Mouse (Mus musculus) megakaryocyte, embryonic 14.5 days (primary cell): ENCODE data around the gene Ina. TPM values are rescaled to one million over a fixed set of nuclear protein-coding genes. Genes with fewer than 3 reads are reported as not detected.
"Not testable (repeated sequence)": the region's sequence is repeated elsewhere in the genome, so short reads cannot be mapped to it uniquely, and the experiment has no call there.

ENCODE experiments used
- H3K27me3 ChIP-seq: replicated peaks from 2 replicates; pipeline ENCODE3; 2012; ENCODE audit warnings: inconsistent platforms
- H3K36me3 ChIP-seq: replicated peaks from 2 replicates; pipeline ENCODE3; 2012; ENCODE audit warnings: low read length, inconsistent platforms, mixed read lengths
- H3K4me1 ChIP-seq: 2 replicates; pipeline ENCODE4 v1.6.1; 2012; ENCODE audit warnings: inconsistent platforms
- H3K4me3 ChIP-seq: replicated peaks from 2 replicates; pipeline ENCODE3; 2012; ENCODE audit warnings: moderate library complexity, mild to moderate bottlenecking, inconsistent platforms
- H3K9me3 ChIP-seq: 2 replicates; pipeline ENCODE4 v1.6.1; 2012; ENCODE audit warnings: inconsistent platforms
- FLI1 ChIP-seq: IDR thresholded peaks from 2 replicates; pipeline ENCODE4 v1.6.1; 2012; ENCODE audit warnings: low read length, inconsistent platforms, mixed read lengths
- GATA1 ChIP-seq: IDR thresholded peaks from 3 replicates; pipeline ENCODE4 v1.6.1; 2012; ENCODE audit warnings: mixed read lengths, low read length, inconsistent platforms, borderline replicate concordance
- polyA plus RNA-seq: library from polyadenylated mRNA; stranded (reverse); fragments of >175 nt; gene quantifications from 2 replicates; pipeline ENCODE4 v1.2.3, GENCODE M21; 2012; ENCODE audit warnings: low replicate concordance; ENCODE audit not compliant: insufficient read depth

Gene Ina
- polyA plus RNA-seq, 1 experiment = 0.13 TPM

DNA sequence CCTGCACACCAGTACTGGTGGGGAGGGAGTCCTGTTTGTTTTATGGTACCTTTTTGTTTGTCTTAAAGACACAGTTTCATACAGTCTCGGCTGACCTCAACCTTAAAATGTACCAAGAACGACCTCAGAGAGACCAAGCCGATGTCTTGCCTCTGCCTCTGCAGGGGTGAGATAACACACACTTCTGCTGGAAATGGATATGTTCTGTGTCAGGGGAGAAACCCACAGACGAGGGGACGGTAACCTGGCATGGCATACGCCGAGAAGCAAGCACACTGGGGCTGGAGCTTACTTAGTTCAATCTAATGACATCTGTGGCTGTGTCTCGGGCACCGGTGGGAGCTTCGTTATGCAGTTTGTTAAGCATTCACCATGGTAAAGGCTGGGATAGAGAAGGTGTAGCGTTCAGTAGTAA is 30.5 kb upstream of the Ina start:
- H3K36me3 ChIP-seq = no peaks in the 10 kb centered on the region
- no peaks in the 10 kb centered on the region for H3K27me3 ChIP-seq
- peak overlapping the region; percentile 86 for H3K4me3 ChIP-seq
- no peaks in the 10 kb centered on the region for H3K9me3 ChIP-seq
- H3K4me1 ChIP-seq = peaks cover 95% of the 10 kb centered on the region
- TF ChIP-seq GATA1 (peak; percentile 88), FLI1 (no peak)

GRCm38 (mm10) chr19:46984726-46985622 is 29.5 kb upstream of the Ina start:
- H3K27me3 ChIP-seq = no peaks in the 10 kb centered on the region
- H3K4me3 ChIP-seq = peak overlapping the region; percentile 84
- H3K4me1 ChIP-seq = peaks cover 95% of the 10 kb centered on the region
- no peaks in the 10 kb centered on the region for H3K9me3 ChIP-seq
- no peak for TF ChIP-seq GATA1
- no peak for TF ChIP-seq FLI1
- H3K36me3 ChIP-seq = no peaks in the 10 kb centered on the region

DNA sequence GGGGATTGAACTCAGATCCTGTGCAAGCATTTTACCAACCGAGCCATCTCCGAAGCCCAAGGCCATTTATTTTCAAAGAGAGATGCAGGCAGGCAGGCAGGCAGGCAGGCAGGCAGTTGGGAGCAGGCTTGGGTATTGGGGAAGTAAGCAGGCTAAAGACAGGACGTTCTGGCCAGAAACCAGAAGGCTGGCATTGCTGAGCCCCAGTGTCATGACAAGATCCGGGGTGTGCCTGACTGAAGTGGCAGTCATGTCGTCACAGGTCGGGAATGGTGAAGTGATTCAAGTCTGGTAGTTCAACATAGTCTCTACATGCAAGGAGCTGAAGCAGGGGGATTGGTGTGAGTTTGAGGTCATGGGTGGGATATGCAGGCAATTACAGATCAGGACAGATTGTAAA is 26.9 kb upstream of the Ina start:
- Histone ChIP-seq H3K36me3 (no peaks in the 10 kb centered on the region), H3K9me3 (no peaks in the 10 kb centered on the region), H3K4me1 (peaks cover 85% of the 10 kb centered on the region), H3K27me3 (peaks cover 2% of the 10 kb centered on the region), H3K4me3 (peak overlapping the region; percentile 75)
- no peak for TF ChIP-seq FLI1
- no peak for TF ChIP-seq GATA1

DNA sequence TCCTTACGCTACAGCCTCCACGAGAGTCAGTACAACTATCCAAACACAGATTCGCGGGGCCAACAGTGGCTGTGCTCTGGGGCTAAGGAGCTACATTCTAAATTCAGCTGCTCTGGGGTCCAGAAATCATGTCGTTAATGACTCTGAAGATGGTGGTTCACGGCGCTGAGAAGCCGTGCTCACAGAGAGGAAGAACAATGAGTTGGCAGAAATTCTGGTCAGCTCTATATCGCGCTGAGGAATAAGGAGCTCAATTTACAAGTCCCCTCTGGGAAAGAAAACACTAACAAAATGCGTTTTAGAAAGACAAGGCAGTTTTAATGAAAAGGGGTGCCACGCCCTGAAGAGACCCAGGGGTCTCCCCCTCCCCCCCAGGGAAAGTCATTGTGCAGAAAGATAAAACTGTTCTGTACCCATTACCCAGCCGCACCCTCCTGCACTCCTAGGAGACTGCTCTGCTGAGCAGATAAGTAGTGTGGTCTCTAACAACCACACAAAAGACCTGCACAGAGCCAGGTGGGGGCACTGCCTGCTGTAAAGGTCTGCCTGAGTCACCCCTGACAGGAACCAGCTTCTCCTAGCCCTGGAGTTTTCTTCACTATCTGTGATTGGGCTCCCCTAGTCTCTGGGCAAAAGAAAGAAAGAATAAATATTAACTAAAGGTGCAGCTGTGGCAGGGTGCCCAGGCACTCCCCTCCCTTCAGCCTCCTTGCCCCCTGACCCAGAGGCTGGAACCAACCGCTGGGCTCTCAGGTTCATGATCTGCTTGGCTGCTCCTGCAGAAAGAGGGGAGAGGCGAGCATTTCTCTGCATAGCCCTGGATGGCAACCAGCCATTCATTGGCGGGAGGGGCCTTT is 26.0 kb upstream of the Ina start:
- peaks cover 79% of the 10 kb centered on the region for H3K4me1 ChIP-seq

GRCm38 (mm10) chr19:46989479-46990152 is 24.9 kb upstream of the Ina start:
- Histone ChIP-seq H3K36me3 (no peaks in the 10 kb centered on the region), H3K27me3 (peaks cover 9% of the 10 kb centered on the region), H3K4me3 (peak overlapping the region; percentile 74), H3K9me3 (no peaks in the 10 kb centered on the region), H3K4me1 (peaks cover 75% of the 10 kb centered on the region)
- TF ChIP-seq GATA1 (no peak), FLI1 (no peak)

More for the DNA sequence above, 26.0 kb upstream of the Ina start:
- Histone ChIP-seq H3K36me3 (no peaks in the 10 kb centered on the region), H3K9me3 (no peaks in the 10 kb centered on the region), H3K4me3 (peak overlapping the region; percentile 83), H3K27me3 (peaks cover 2% of the 10 kb centered on the region)
- no peak for TF ChIP-seq GATA1
- no peak for TF ChIP-seq FLI1

DNA sequence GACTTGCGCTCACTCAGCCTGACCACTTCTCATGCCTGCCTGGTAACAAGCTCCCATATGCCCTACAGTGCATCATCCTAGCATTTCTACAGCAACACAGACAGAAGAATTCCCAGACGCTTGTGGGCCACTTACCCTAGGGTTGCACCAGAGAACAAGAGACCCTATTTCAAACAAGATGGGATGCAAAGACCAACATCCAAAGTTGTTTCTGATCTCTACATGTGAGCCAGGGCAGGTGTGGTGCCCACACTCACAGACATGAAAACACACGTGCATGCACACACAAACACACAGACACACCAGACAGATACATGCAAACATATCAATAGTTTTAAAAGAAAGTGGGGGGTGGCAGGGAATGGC is 24.4 kb upstream of the Ina start:
- peaks cover 11% of the 10 kb centered on the region for H3K27me3 ChIP-seq
- peak overlapping the region; percentile 59 for H3K4me3 ChIP-seq
- no peaks in the 10 kb centered on the region for H3K9me3 ChIP-seq
- H3K4me1 ChIP-seq = peaks cover 71% of the 10 kb centered on the region
- TF ChIP-seq GATA1 = no peak
- no peak for TF ChIP-seq FLI1
- H3K36me3 ChIP-seq = no peaks in the 10 kb centered on the region

DNA sequence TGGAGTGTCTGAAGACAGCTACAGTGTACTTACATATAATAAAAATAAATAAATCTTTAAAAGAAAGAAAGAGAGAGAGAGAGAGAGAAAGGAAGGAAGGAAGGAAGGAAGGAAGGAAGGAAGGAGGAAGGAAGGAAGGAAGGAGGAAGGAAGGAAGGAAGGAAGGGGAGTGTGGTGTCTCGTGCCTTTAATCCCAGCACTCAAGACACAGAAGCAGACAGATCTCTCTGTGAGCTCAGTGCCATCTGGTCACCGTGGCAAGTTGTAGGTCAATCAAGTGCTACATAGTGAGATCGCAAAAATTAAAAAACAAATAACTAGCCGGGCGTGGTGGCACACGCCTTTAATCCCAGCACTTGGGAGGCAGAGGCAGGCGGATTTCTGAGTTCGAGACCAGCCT is 23.9 kb upstream of the Ina start:
- not testable (repeated sequence) for H3K9me3 ChIP-seq, H3K36me3 ChIP-seq
- peaks cover 12% of the 10 kb centered on the region for H3K27me3 ChIP-seq
- peaks cover 66% of the 10 kb centered on the region for H3K4me1 ChIP-seq
- H3K4me3 ChIP-seq = peak overlapping the region; percentile 57

- no peaks in the 10 kb centered on the region for H3K36me3 ChIP-seq
- TF ChIP-seq GATA1 = no peak
- no peak for TF ChIP-seq FLI1
- H3K4me3 ChIP-seq = no peak overlapping the region
- H3K4me1 ChIP-seq = peaks cover 64% of the 10 kb centered on the region
- H3K9me3 ChIP-seq = no peaks in the 10 kb centered on the region
- peaks cover 16% of the 10 kb centered on the region for H3K27me3 ChIP-seq
These were observed 23.4 kb upstream of the Ina start for GRCm38 (mm10) chr19:46991145-46991544.

DNA sequence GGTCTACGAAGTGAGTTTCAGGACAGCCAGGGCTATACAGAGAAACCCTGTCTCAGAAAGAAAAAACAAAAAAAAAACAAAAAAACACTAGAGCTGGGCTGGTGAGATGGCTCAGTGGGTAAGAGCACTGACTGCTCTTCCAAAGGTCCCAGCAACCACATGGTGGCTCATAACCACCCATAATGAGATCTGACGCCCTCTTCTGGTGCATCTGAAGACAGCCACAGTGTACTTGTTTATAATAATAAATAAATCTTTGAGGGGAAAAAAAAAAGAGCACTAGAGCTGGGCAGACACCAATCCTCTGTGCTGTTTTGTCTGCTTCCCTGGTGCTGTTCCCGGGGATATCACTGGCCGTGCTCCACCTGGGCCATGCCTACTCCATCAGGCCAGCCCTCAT is 22.2 kb upstream of the Ina start:
- peaks cover 25% of the 10 kb centered on the region for H3K27me3 ChIP-seq
- not testable (repeated sequence) for H3K4me3 ChIP-seq

DNA sequence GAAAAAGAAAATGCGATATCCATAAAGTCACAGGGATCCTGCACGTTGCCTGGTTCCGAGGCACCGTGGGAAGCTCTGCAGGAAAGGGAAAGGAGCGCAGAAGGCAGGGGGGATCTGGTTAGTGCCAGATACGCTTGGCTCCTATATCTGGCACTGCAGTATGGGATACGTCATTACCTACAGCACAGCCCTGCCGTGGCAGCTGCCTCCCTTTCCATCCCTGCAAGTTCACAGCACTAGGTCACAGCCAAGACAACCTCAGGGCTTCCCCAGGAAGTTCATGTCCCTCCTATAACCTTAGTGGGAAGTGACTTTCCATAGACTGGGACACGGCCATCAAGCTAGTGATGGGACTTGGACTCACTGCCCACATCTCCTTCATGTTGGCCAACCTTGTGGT is 18.4 kb upstream of the Ina start:
- peaks cover 37% of the 10 kb centered on the region for H3K4me1 ChIP-seq
- H3K9me3 ChIP-seq = no peaks in the 10 kb centered on the region
- H3K36me3 ChIP-seq = no peaks in the 10 kb centered on the region
- TF ChIP-seq FLI1 (no peak), GATA1 (no peak)
- H3K27me3 ChIP-seq = peaks cover 32% of the 10 kb centered on the region
- no peak overlapping the region for H3K4me3 ChIP-seq

More for the DNA sequence above, 22.2 kb upstream of the Ina start:
- H3K4me1 ChIP-seq = peaks cover 67% of the 10 kb centered on the region
- H3K9me3 ChIP-seq, H3K36me3 ChIP-seq: not testable (repeated sequence)
